Mouse (Mus musculus) midbrain, embryonic 16.5 days (tissue): ENCODE measurements at regions not wholly inside any gene's neighbourhood (a gene's known extent, or its start where the extent isn't known, plus 50 kb on each side); places are given as distances from the start of the nearest gene placed in this dataset.
A peak's percentile ranks its signal among the peaks of the same experiment; 100 is the strongest.
"Not testable (repeated sequence)": the region's sequence is repeated elsewhere in the genome, so short reads cannot be mapped to it uniquely, and the experiment has no call there.

Source experiments
- ATAC-seq: fragments of 200-750 bp; cut with Nextera tagmentation; 2 replicates; pipeline ENCODE4 v1.8.0; 2017; ENCODE audit warnings: moderate TSS enrichment
- H3K27ac ChIP-seq: fragments of 300-500 bp; sonication (generic); 2 replicates; pipeline ENCODE4 v1.5.1; 2014; ENCODE audit warnings: mild to moderate bottlenecking, low read length, mixed read lengths
- H3K27me3 ChIP-seq: fragments of 300-500 bp; sonication (generic); 2 replicates; pipeline ENCODE4 v1.6.1; 2014; ENCODE audit warnings: low read depth, low read length, mixed read lengths; ENCODE audit not compliant: control insufficient read depth, insufficient read depth
- H3K36me3 ChIP-seq: fragments of 300-500 bp; sonication (generic); 2 replicates; pipeline ENCODE4 v1.6.1; 2014; ENCODE audit warnings: mild to moderate bottlenecking, low read length, moderate library complexity, mixed read lengths; ENCODE audit not compliant: control insufficient read depth, insufficient read depth
- H3K4me1 ChIP-seq: fragments of 300-500 bp; sonication (generic); 2 replicates; pipeline ENCODE4 v1.6.1; 2014; ENCODE audit warnings: mild to moderate bottlenecking, low read length, mixed read lengths; ENCODE audit not compliant: control insufficient read depth, insufficient read depth
- H3K4me2 ChIP-seq: fragments of 300-500 bp; sonication (generic); 2 replicates; pipeline ENCODE4 v1.6.1; 2014; ENCODE audit warnings: mild to moderate bottlenecking, low read length, mixed read lengths
- H3K4me3 ChIP-seq: fragments of 300-500 bp; sonication (generic); 2 replicates; pipeline ENCODE4 v1.5.1; 2014; ENCODE audit warnings: low read depth, mild to moderate bottlenecking, low read length, moderate library complexity, mixed read lengths
- H3K9ac ChIP-seq: fragments of 300-500 bp; sonication (generic); 2 replicates; pipeline ENCODE4 v1.6.1; 2014; ENCODE audit warnings: low read depth, low read length, mixed read lengths
- H3K9me3 ChIP-seq: fragments of 300-500 bp; sonication (generic); replicated peaks from 2 replicates; pipeline ENCODE4 v1.6.1; 2014; ENCODE audit warnings: mild to moderate bottlenecking, low read length, mixed read lengths; ENCODE audit not compliant: control insufficient read depth, poor library complexity, severe bottlenecking
- WGBS: fragments of 180-500 bp; shearing (Covaris S2); extraction: QIAGEN DNeasy Blood & Tissue Kit; methylation state at CpG from one replicate; pipeline ENCODE4 v1.1.7; 2014; 5-methylcytosine and 5-hydroxymethylcytosine counted together

DNA sequence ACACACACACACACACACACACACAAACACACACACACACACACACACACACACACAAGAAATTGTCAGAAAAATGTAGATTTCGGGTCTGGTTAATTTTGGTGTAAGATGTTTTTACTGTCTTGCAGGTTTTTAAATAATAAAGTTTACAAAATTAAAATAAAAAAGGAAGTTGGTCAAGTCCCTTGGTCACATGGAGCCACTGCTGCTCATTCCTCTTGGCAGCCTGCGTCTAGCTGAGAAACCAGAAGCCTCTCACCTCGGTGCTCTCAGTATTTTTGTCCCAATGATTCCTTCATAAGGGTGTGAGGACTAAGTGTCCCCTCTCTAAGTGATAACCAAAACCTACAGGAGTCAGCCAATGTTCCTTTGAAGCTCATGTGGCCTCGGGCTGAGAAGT lies 76.8 kb upstream of the Smg1 start:
- no peak overlapping the region for H3K9ac ChIP-seq
- 86% methylated on average over 4 of the region's 4 CpGs for WGBS
- no peak overlapping the region for H3K4me2 ChIP-seq
- H3K27me3 ChIP-seq, result no peaks in the 10 kb centered on the region
- no peaks in the 10 kb centered on the region for H3K9me3 ChIP-seq
- H3K4me1 ChIP-seq, result no peaks in the 10 kb centered on the region
- no peak for ATAC-seq
- no peaks in the 10 kb centered on the region for H3K36me3 ChIP-seq
- no peak overlapping the region for H3K27ac ChIP-seq
- H3K4me3 ChIP-seq, result no peak overlapping the region

GRCm38 (mm10) chr7:118318432-118319135 lies 75.1 kb upstream of the Smg1 start:
- WGBS, result 57% methylated on average over 12 of the region's 12 CpGs
- H3K4me2 ChIP-seq, result no peak overlapping the region

DNA sequence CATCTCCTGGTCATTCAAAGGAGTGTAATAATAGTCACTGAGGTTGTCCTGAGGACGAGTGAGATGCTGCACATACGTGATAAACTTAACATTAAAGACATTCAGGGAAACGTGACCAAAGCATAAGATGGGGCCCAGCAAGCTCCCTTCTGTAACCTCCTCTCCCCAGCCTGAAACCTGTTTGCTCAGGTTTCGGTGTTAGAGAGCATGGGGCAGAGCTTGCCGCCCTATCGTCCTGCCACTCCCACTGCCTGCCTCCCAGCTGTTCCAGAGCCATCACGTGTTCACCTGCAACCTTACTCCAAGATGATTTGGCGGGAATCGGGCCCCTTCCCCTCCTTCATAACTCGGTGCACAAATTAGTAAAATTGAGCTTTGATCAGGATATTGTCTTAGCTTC lies 71.4 kb upstream of the Smg1 start:
- H3K4me2 ChIP-seq, H3K27ac ChIP-seq, H3K9ac ChIP-seq, H3K27me3 ChIP-seq, H3K36me3 ChIP-seq, ATAC-seq, H3K4me3 ChIP-seq, H3K4me1 ChIP-seq, H3K9me3 ChIP-seq: not testable (repeated sequence)
- WGBS, result 76% methylated on average over 10 of the region's 10 CpGs

More at GRCm38 (mm10) chr7:118318432-118319135, 75.1 kb upstream of the Smg1 start:
- Histone ChIP-seq H3K4me3 (no peak overlapping the region), H3K4me1 (no peaks in the 10 kb centered on the region), H3K27ac (no peak overlapping the region), H3K9ac (no peak overlapping the region), H3K9me3 (no peaks in the 10 kb centered on the region), H3K36me3 (no peaks in the 10 kb centered on the region), H3K27me3 (no peaks in the 10 kb centered on the region)
- ATAC-seq, result no peak

DNA sequence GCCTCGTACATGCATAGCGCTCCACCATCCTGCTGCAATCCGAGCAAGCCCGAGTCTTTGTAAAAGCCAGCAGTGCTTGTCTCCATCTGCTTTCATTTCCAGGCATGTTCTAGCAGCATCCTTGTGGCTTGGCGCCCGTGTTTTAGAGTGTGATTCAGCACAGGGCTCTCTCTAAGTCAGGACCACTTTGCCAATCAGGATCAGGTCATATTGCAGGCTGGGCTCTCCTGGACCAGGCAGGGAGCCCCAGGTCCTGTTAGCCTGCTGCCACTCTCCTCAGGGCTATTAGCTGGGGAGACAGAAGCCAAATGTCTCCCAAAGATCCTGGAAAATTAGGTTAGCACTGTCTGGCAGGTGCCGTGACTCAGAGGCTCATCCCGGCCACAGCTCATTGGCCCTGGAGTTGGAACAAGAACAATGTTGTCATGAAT lies 70.8 kb upstream of the Smg1 start:
- no peak overlapping the region for H3K4me3 ChIP-seq
- H3K4me2 ChIP-seq, result no peak overlapping the region
- no peaks in the 10 kb centered on the region for H3K4me1 ChIP-seq
- no peaks in the 10 kb centered on the region for H3K27me3 ChIP-seq
- no peak for ATAC-seq
- no peaks in the 10 kb centered on the region for H3K9me3 ChIP-seq
- H3K9ac ChIP-seq, result no peak overlapping the region
- no peaks in the 10 kb centered on the region for H3K36me3 ChIP-seq
- WGBS, result 81% methylated on average over 8 of the region's 8 CpGs
- no peak overlapping the region for H3K27ac ChIP-seq

DNA sequence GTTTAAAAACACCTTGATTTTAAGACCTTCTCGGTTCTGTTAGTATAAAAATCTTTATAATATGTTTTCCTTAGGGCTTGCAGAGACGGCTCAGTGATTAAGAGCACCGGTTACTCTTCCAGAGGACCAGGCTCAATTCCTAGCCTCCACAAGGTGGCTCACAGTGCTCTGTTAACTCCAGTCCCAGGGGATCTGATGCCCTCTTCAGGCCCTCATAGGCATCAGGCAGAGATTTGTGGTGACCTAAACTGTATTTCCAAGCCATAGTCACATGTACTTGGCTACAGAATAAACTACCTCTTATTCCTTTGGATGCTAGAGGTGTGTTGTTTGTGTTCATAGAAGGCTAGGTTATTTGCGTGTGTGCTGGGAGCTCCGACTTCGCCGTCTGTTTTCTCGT lies 70.3 kb upstream of the Smg1 start:
- H3K36me3 ChIP-seq, result no peaks in the 10 kb centered on the region
- no peak overlapping the region for H3K9ac ChIP-seq
- H3K4me1 ChIP-seq, result no peaks in the 10 kb centered on the region
- no peaks in the 10 kb centered on the region for H3K27me3 ChIP-seq
- H3K4me2 ChIP-seq, result no peak overlapping the region
- ATAC-seq, result no peak
- H3K4me3 ChIP-seq, result no peak overlapping the region
- no peaks in the 10 kb centered on the region for H3K9me3 ChIP-seq
- no peak overlapping the region for H3K27ac ChIP-seq
- 69% methylated on average over 8 of the region's 8 CpGs for WGBS

DNA sequence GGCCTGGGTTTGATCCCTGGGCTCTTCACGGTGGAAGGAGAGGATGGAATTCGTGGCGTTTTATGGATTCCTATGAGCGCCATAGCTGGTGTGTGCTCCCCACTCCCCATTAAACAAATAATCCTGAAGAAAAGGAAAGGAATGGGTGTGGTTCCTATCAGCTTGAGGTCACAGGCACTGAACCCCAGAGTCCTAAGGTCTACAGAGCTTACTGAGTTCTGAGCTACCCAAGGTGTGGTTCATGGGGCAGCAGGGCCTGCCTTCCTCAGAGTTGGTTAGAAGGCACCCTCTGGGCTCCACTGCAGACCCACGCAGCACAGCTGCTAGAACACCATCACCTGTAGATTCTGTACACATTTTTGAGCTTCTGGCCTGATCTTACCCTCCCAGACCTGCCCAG lies 66.3 kb upstream of the Smg1 start:
- H3K4me2 ChIP-seq, result no peak overlapping the region
- H3K27ac ChIP-seq, result no peak overlapping the region
- no peaks in the 10 kb centered on the region for H3K36me3 ChIP-seq
- H3K9ac ChIP-seq, result no peak overlapping the region
- H3K4me1 ChIP-seq, result no peaks in the 10 kb centered on the region; the same call in 1 of the 2 replicates
- H3K9me3 ChIP-seq, result no peaks in the 10 kb centered on the region
- no peak overlapping the region for H3K4me3 ChIP-seq
- 87% methylated on average over 5 of the region's 5 CpGs for WGBS
- ATAC-seq, result no peak
- H3K27me3 ChIP-seq, result no peaks in the 10 kb centered on the region

DNA sequence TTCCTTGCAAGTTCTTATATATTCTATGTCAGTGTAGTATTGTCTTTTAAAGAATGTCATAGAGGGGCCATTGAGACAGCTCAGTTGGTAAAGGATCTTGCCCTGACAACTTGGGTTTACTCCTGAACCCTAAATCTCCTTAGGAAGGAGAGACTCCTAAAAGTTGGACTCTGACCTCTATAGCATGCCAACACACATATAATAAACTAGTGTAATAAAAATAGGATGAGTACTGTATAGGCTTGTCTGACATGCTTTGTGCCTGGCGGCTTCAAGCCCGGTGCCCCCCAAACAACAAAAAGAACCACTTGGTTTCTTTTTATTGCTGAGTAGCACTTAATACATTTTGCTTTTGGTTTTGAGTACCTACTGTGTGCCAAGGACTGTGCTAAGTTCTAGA lies 65.4 kb upstream of the Smg1 start:
- H3K4me3 ChIP-seq, result no peak overlapping the region
- no peak overlapping the region for H3K9ac ChIP-seq
- H3K27me3 ChIP-seq, result no peaks in the 10 kb centered on the region
- no peak overlapping the region for H3K4me2 ChIP-seq
- ATAC-seq, result no peak
- 91% methylated on average over 2 of the region's 2 CpGs for WGBS
- no peaks in the 10 kb centered on the region for H3K9me3 ChIP-seq
- H3K4me1 ChIP-seq, result no peaks in the 10 kb centered on the region; the same call in 1 of the 2 replicates
- no peaks in the 10 kb centered on the region for H3K36me3 ChIP-seq
- no peak overlapping the region for H3K27ac ChIP-seq

GRCm38 (mm10) chr7:118304812-118305211 lies 61.3 kb upstream of the Smg1 start:
- Histone ChIP-seq H3K36me3 (no peaks in the 10 kb centered on the region), H3K4me3 (no peak overlapping the region), H3K4me1 (no peaks in the 10 kb centered on the region; the same call in 1 of the 2 replicates), H3K9me3 (no peaks in the 10 kb centered on the region), H3K27ac (no peak overlapping the region), H3K4me2 (peak overlapping the region; percentile 30; the same call in 1 of the 2 replicates), H3K27me3 (no peaks in the 10 kb centered on the region), H3K9ac (no peak overlapping the region)
- WGBS, result 0% methylated on average over 8 of the region's 8 CpGs
- ATAC-seq, result peak; percentile 76

- no peak overlapping the region for H3K9ac ChIP-seq
- no peak overlapping the region for H3K4me3 ChIP-seq
- ATAC-seq, result no peak
- WGBS, result 64% methylated on average over 2 of the region's 2 CpGs
- H3K9me3 ChIP-seq, result no peaks in the 10 kb centered on the region
- H3K4me2 ChIP-seq, result no peak overlapping the region
- H3K4me1 ChIP-seq, result no peaks in the 10 kb centered on the region; the same call in 1 of the 2 replicates
- H3K36me3 ChIP-seq, result no peaks in the 10 kb centered on the region
- H3K27ac ChIP-seq, result no peak overlapping the region
- no peaks in the 10 kb centered on the region for H3K27me3 ChIP-seq
These were observed 60.9 kb upstream of the Smg1 start for GRCm38 (mm10) chr7:118304338-118304737.
